ENCODE assay signal across 25 mouse cellular contexts in the genomic region with DNA sequence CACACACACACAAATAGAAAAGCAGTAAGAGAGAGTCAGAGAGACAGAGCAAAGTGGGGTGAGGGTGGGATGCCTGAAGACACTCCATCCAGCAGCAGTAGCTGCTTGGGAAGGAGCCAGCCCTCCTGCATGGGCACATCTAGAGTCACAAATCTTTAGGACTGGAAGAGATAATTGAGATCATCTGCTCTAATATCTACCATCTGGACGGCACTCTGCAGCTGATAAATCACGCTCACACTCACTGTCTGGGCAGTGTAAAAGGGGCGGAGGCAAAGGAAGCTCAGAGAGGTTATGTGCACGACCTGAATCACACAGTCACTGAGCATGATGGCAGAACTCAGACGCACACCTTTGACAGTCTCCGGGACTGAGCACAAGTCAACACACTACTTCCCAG.
A peak's percentile ranks its signal among the peaks of the same experiment; 100 is the strongest.
DNase-seq lines count a peak whose midpoint lies in the region; ATAC-seq and TF ChIP-seq lines count a peak whose summit lies in the region.
"Had no signal": no experiment of that assay in that cellular context is flagged by ENCODE, and none has a peak within 500 bp of the region (broad histone marks: within the 10 kb centered on the region; RNA-seq: fewer than 3 reads in every experiment).

No protein-coding gene starts in this region.

- H3K27ac ChIP-seq in embryonic facial prominence, embryonic 11.5 days (replicated peaks; ENCODE audit: low read depth, low read length) = no peak overlapping the region
- H3K27ac ChIP-seq in embryonic facial prominence, embryonic 10.5 days (replicated peaks) = no peak overlapping the region
- H3K27ac ChIP-seq in limb, embryonic 14.5 days (replicated peaks; ENCODE audit: low read depth, low read length) = no peak overlapping the region
- no peak overlapping the region for H3K27ac ChIP-seq in limb, embryonic 10.5 days
- no peak overlapping the region for H3K27ac ChIP-seq in embryonic facial prominence, embryonic 14.5 days (replicated peaks; ENCODE audit: low read depth, low read length)
- H3K27ac ChIP-seq in kidney, embryonic 14.5 days (ENCODE audit: low read depth, low read length) = no peak overlapping the region
- H3K27ac ChIP-seq: heart, embryonic 10.5 days; heart, embryonic 15.5 days; kidney, postnatal 0 days; liver, embryonic 15.5 days; lung, embryonic 15.5 days; midbrain, embryonic 12.5 days had no signal

- no peak for ATAC-seq in embryonic facial prominence, embryonic 11.5 days (replicated peaks; ENCODE audit: insufficient number of reproducible peaks, low FRiP score, low TSS enrichment, low read depth)
- no peak for ATAC-seq in limb, embryonic 14.5 days (ENCODE audit: low FRiP score, low read depth)
- ATAC-seq in embryonic facial prominence, embryonic 14.5 days (ENCODE audit: low read depth) = no peak
- ATAC-seq in kidney, embryonic 14.5 days (ENCODE audit: low FRiP score, low TSS enrichment) = no peak
- ATAC-seq: forebrain, embryonic 14.5 days had no signal

- no peak overlapping the region for H3K4me3 ChIP-seq in embryonic facial prominence, embryonic 11.5 days (ENCODE audit: low read depth, low read length)
- H3K4me3 ChIP-seq in embryonic facial prominence, embryonic 10.5 days = no peak overlapping the region
- no peak overlapping the region for H3K4me3 ChIP-seq in limb, embryonic 14.5 days (replicated peaks; ENCODE audit: low read length)
- H3K4me3 ChIP-seq in limb, embryonic 10.5 days = no peak overlapping the region
- H3K4me3 ChIP-seq in embryonic facial prominence, embryonic 14.5 days (ENCODE audit: low read depth, low read length) = no peak overlapping the region
- H3K4me3 ChIP-seq in kidney, embryonic 14.5 days (ENCODE audit: low read length) = no peak overlapping the region
- H3K4me3 ChIP-seq: heart, embryonic 10.5 days; heart, embryonic 15.5 days; liver, embryonic 15.5 days; lung, embryonic 15.5 days; midbrain, embryonic 12.5 days; myocyte had no signal

- WGBS in embryonic facial prominence, embryonic 11.5 days = 53% methylated on average over 6 of the region's 6 CpGs
- 67% methylated on average over 6 of the region's 6 CpGs for WGBS in embryonic facial prominence, embryonic 10.5 days
- WGBS in limb, embryonic 14.5 days = 61% methylated on average over 6 of the region's 6 CpGs
- 56% methylated on average over 6 of the region's 6 CpGs for WGBS in limb, embryonic 10.5 days
- WGBS in embryonic facial prominence, embryonic 14.5 days = 52% methylated on average over 6 of the region's 6 CpGs
- 64% methylated on average over 6 of the region's 6 CpGs for WGBS in kidney, embryonic 14.5 days

- no peaks in the 10 kb centered on the region for H3K4me1 ChIP-seq in embryonic facial prominence, embryonic 11.5 days (ENCODE audit: control insufficient read depth, insufficient read depth, low read length)
- no peaks in the 10 kb centered on the region; the same call in 1 of the 2 replicates for H3K4me1 ChIP-seq in embryonic facial prominence, embryonic 10.5 days
- H3K4me1 ChIP-seq in limb, embryonic 14.5 days (ENCODE audit: control insufficient read depth, insufficient read depth, low read length) = no peaks in the 10 kb centered on the region
- no peaks in the 10 kb centered on the region for H3K4me1 ChIP-seq in limb, embryonic 10.5 days
- no peaks in the 10 kb centered on the region for H3K4me1 ChIP-seq in embryonic facial prominence, embryonic 14.5 days (ENCODE audit: control insufficient read depth, insufficient read depth, low read length)
- no peaks in the 10 kb centered on the region for H3K4me1 ChIP-seq in kidney, embryonic 14.5 days (ENCODE audit: control insufficient read depth, insufficient read depth, low read length)
- H3K4me1 ChIP-seq: heart, embryonic 10.5 days; heart, embryonic 15.5 days; liver, embryonic 15.5 days; lung, embryonic 15.5 days; midbrain, embryonic 12.5 days had no signal

- DNase-seq in embryonic facial prominence, embryonic 11.5 days (ENCODE audit: low spot score) = peak; percentile 30
- DNase-seq in embryonic facial prominence, embryonic 10.5 days (ENCODE audit: low spot score) = no peak
- peak; percentile 30 for DNase-seq in limb, embryonic 14.5 days (ENCODE audit: low spot score)
- no peak for DNase-seq in limb, embryonic 10.5 days (ENCODE audit: low spot score)
- peak; percentile 18 for DNase-seq in MN1 (ENCODE audit: low spot score)
- DNase-seq in embryonic facial prominence, embryonic 14.5 days (ENCODE audit: low spot score) = peak; percentile 22
- DNase-seq in heart, postnatal 10 days = no peak
- DNase-seq: adrenal gland, postnatal 36 days; cerebellum, adult 18-20 months; gastrocnemius, postnatal 25 days; heart, postnatal 4 days; kidney, adult 18-20 months; kidney, postnatal 4 days; layer of hippocampus, postnatal 36 days; thymus, adult 2 months; thymus, postnatal 36 days had no signal

- no peaks in the 10 kb centered on the region for H3K27me3 ChIP-seq in embryonic facial prominence, embryonic 11.5 days (ENCODE audit: control insufficient read depth, insufficient read depth, low read length)
- no peaks in the 10 kb centered on the region for H3K27me3 ChIP-seq in embryonic facial prominence, embryonic 10.5 days (replicated peaks; ENCODE audit: low read depth, poor library complexity, severe bottlenecking)
- no peaks in the 10 kb centered on the region for H3K27me3 ChIP-seq in limb, embryonic 14.5 days (ENCODE audit: control insufficient read depth, insufficient read depth, low read length)
- no peaks in the 10 kb centered on the region for H3K27me3 ChIP-seq in limb, embryonic 10.5 days (ENCODE audit: low read depth, poor library complexity, severe bottlenecking)
- no peaks in the 10 kb centered on the region for H3K27me3 ChIP-seq in embryonic facial prominence, embryonic 14.5 days (replicated peaks; ENCODE audit: control insufficient read depth, insufficient read depth, low read length)
- H3K27me3 ChIP-seq in kidney, embryonic 14.5 days (ENCODE audit: control insufficient read depth, insufficient read depth, low read length) = no peaks in the 10 kb centered on the region
- H3K27me3 ChIP-seq: heart, embryonic 15.5 days; liver, embryonic 15.5 days; lung, embryonic 15.5 days; midbrain, embryonic 12.5 days had no signal

- no peaks in the 10 kb centered on the region for H3K36me3 ChIP-seq in embryonic facial prominence, embryonic 11.5 days (replicated peaks; ENCODE audit: control insufficient read depth, insufficient read depth, low read depth, low read length)
- H3K36me3 ChIP-seq in embryonic facial prominence, embryonic 10.5 days (replicated peaks) = no peaks in the 10 kb centered on the region
- H3K36me3 ChIP-seq in limb, embryonic 14.5 days (ENCODE audit: control insufficient read depth, insufficient read depth, low read length) = no peaks in the 10 kb centered on the region
- H3K36me3 ChIP-seq in limb, embryonic 10.5 days = no peaks in the 10 kb centered on the region
- H3K36me3 ChIP-seq in embryonic facial prominence, embryonic 14.5 days (ENCODE audit: control insufficient read depth, insufficient read depth, low read length) = no peaks in the 10 kb centered on the region
- no peaks in the 10 kb centered on the region for H3K36me3 ChIP-seq in kidney, embryonic 14.5 days (ENCODE audit: control insufficient read depth, insufficient read depth, low read length)
- H3K36me3 ChIP-seq: heart, embryonic 10.5 days; heart, embryonic 15.5 days; liver, embryonic 15.5 days; lung, embryonic 15.5 days; midbrain, embryonic 12.5 days had no signal

- H3K9me3 ChIP-seq in embryonic facial prominence, embryonic 11.5 days (replicated peaks; ENCODE audit: control insufficient read depth, low read length) = no peaks in the 10 kb centered on the region
- H3K9me3 ChIP-seq in embryonic facial prominence, embryonic 10.5 days = no peaks in the 10 kb centered on the region
- no peaks in the 10 kb centered on the region for H3K9me3 ChIP-seq in limb, embryonic 14.5 days (ENCODE audit: control insufficient read depth, low read length)
- H3K9me3 ChIP-seq in limb, embryonic 10.5 days (replicated peaks) = no peaks in the 10 kb centered on the region
- H3K9me3 ChIP-seq in embryonic facial prominence, embryonic 14.5 days (ENCODE audit: control insufficient read depth, low read length) = no peaks in the 10 kb centered on the region
- H3K9me3 ChIP-seq in kidney, embryonic 14.5 days (ENCODE audit: control insufficient read depth, low read length) = no peaks in the 10 kb centered on the region
- H3K9me3 ChIP-seq: heart, embryonic 10.5 days; heart, embryonic 15.5 days; liver, embryonic 15.5 days; lung, embryonic 15.5 days; midbrain, embryonic 12.5 days had no signal

- H3K4me2 ChIP-seq in embryonic facial prominence, embryonic 11.5 days (ENCODE audit: low read depth, low read length) = no peak overlapping the region
- H3K4me2 ChIP-seq in limb, embryonic 14.5 days (replicated peaks; ENCODE audit: low read depth, low read length, severe bottlenecking) = no peak overlapping the region
- H3K4me2 ChIP-seq in embryonic facial prominence, embryonic 14.5 days (ENCODE audit: low read depth, low read length) = no peak overlapping the region
- no peak overlapping the region for H3K4me2 ChIP-seq in kidney, embryonic 14.5 days (replicated peaks; ENCODE audit: low read depth, low read length)
- H3K4me2 ChIP-seq: heart, embryonic 15.5 days; liver, embryonic 15.5 days; lung, embryonic 15.5 days; midbrain, embryonic 12.5 days had no signal

- no peak overlapping the region for H3K9ac ChIP-seq in embryonic facial prominence, embryonic 11.5 days (replicated peaks; ENCODE audit: low read length)
- H3K9ac ChIP-seq in limb, embryonic 14.5 days (ENCODE audit: low read depth, low read length, severe bottlenecking) = no peak overlapping the region
- H3K9ac ChIP-seq in embryonic facial prominence, embryonic 14.5 days (ENCODE audit: low read depth, low read length) = no peak overlapping the region
- no peak overlapping the region for H3K9ac ChIP-seq in kidney, embryonic 14.5 days (ENCODE audit: low read depth, low read length)
- H3K9ac ChIP-seq: heart, embryonic 15.5 days; liver, embryonic 15.5 days; lung, embryonic 15.5 days; midbrain, embryonic 12.5 days had no signal

- intact Hi-C loops in heart, postnatal 10 days (cut with DNase I) = loop anchor here (10.0 kb wide), 1 partner anchor 548 kb away; no protein-coding TSS in a partner anchor

- TF ChIP-seq POLR2A in limb, embryonic 14.5 days (IDR thresholded peaks at IDR 0.05; ENCODE audit: borderline replicate concordance, extremely low read depth, insufficient read depth, insufficient read length) = no peak

Comparison
In these comparisons a context has a peak if more than half of its experiments do, and no peak if none do; other contexts are left out.
1. DNase-seq: peak in embryonic facial prominence, embryonic 11.5 days (single experiment), limb, embryonic 14.5 days (single experiment), MN1 (single experiment) and embryonic facial prominence, embryonic 14.5 days (single experiment); none in embryonic facial prominence, embryonic 10.5 days (single experiment), limb, embryonic 10.5 days (single experiment) and heart, postnatal 10 days (0 of 2).